Mouse (Mus musculus) gastrocnemius, postnatal 14 days (tissue): ENCODE data around the gene Mllt10. TPM values are rescaled to one million over a fixed set of nuclear protein-coding genes. Genes with fewer than 3 reads are reported as not detected.

Experiments
- DNase-seq: peaks from one replicate; pipeline ENCODE4 v3.0.0; 2021; ENCODE audit warnings: mixed read lengths
- intact Hi-C: fragments of 180-260 bp; cut with DNase I; formaldehyde crosslinking; loops from one replicate; pipeline ENCODE4 v1.15.1; 2025; ENCODE audit warnings: low total_unique reads
- long read RNA-seq, 2 experiments: library from polyadenylated mRNA; stranded (forward); transcript quantifications; one replicate each; pipeline ENCODE4 v2.0.0; 2021
- total RNA-seq, 2 experiments: library from RNA; stranded (reverse); gene quantifications; 2 replicates each; pipeline ENCODE4 v1.2.3; 2021

The Mllt10 gene
- total RNA-seq = 10 to 100 TPM; 19.0 to 20.5 TPM
- long read RNA-seq, experiment 1, partial matches to known transcripts = 4 of 10 reads
- long read RNA-seq, experiment 1, other reads (novel, unspliced or antisense) = 6 of 10 reads
- long read RNA-seq, experiment 2, partial matches to known transcripts = 0 of 7 reads
- long read RNA-seq, experiment 2, other reads (novel, unspliced or antisense) = 6 of 7 reads

- intact Hi-C loops = no loop called here
- no peak for DNase-seq
These were observed at the start of gene Mllt10 for GRCm38 (mm10) chr2:18055016-18055928. Mllt10 (plus strand) TSS chr2:18055237.

DNA sequence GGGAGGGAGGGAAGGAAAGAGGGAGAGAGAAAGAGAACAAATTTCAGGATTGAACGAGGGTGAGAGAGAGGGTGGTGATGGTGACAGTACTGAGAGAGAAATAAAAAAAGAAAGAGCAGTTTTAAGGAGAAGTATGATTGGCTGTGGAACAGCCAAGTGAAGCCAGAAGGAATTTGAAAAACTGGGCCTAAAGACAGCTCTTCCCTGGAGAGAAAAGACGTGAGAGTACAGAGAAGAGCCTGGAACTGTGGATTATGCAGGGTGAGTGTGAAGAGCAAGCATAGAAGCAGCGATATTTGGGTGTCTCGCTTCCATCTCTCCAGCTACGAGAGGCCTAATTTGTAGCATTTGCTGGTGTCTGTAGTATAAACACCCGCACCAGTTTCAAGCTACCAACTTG is 43.8 kb upstream of the Mllt10 start:
- DNase-seq = no peak
- intact Hi-C loops = no loop called here

GRCm38 (mm10) chr2:18012866-18013265 is 42.2 kb upstream of the Mllt10 start:
- no peak for DNase-seq
- intact Hi-C loops = no loop called here

DNA sequence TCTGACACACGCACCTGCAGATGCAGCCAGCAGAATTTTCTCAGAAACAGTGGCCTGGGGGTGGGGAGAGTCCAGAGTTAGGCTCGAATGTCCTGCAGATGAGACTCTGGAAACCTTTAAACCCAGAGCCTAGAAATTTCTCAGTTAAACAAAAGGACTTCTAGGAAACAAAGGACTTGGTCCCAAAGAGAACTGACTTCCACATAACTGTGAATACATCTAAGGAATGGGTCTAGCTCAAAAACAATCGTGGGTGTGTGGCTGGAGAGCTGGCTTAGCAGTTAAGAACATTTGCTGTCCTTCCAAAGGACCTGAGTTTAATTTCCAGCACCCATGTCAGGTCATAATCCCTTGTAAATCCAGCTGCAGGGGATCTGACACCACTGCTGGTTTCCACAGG is 39.5 kb upstream of the Mllt10 start:
- DNase-seq = no peak
- intact Hi-C loops = no loop called here

- DNase-seq = no peak
- intact Hi-C loops = no loop called here
These were observed 38.4 kb upstream of the Mllt10 start for GRCm38 (mm10) chr2:18016639-18017038.

- no peak for DNase-seq
- intact Hi-C loops = no loop called here
These were observed 37.7 kb upstream of the Mllt10 start for GRCm38 (mm10) chr2:18017321-18017720.

- intact Hi-C loops = no loop called here
- DNase-seq = no peak
These were observed 35.9 kb upstream of the Mllt10 start for GRCm38 (mm10) chr2:18019122-18019521.

DNA sequence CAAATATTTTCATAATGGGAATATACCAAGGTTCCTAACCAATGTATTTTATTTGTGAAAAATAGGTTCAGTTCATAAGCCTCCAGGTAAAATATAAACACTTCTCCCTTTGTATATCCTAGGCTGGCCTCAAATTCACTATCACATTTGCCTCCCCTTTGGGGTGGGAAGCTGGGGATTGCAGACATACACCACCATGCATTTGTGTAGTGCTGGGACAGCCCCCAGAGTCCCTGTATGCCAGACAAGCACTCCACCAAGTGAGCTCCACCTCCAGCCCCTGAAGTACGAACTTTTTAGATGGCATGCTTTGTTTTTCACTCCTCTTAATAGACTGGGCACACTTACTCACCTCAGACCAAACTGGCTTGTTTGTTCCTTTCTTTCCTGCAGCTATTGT is 32.2 kb upstream of the Mllt10 start:
- no peak for DNase-seq
- intact Hi-C loops = loop anchor here (10.0 kb wide), 1 partner anchor 182 kb away; no protein-coding TSS in a partner anchor

- DNase-seq = no peak
- intact Hi-C loops = loop anchor here (10.0 kb wide), 1 partner anchor 180 kb away; no protein-coding TSS in a partner anchor
These were observed 29.9 kb upstream of the Mllt10 start for GRCm38 (mm10) chr2:18025116-18025515.

DNA sequence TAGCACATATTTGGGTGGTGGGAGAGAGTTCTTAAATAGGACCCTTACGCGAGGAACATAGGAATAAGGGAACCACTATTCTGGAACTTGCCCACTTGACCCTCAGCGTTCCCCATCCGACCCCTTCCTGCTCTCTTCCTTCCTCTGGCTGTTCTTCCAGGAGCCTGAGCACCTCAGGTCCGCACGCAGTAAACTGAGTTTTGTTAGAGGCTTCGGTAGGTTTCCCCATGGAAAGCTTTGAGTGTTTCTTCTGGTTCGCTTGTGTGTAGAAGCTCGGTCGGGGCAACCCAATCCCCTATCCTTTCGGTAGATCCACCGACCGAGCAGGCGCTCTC is 29.3 kb upstream of the Mllt10 start:
- intact Hi-C loops = loop anchor here (10.0 kb wide), 1 partner anchor 179 kb away; no protein-coding TSS in a partner anchor
- no peak for DNase-seq

DNA sequence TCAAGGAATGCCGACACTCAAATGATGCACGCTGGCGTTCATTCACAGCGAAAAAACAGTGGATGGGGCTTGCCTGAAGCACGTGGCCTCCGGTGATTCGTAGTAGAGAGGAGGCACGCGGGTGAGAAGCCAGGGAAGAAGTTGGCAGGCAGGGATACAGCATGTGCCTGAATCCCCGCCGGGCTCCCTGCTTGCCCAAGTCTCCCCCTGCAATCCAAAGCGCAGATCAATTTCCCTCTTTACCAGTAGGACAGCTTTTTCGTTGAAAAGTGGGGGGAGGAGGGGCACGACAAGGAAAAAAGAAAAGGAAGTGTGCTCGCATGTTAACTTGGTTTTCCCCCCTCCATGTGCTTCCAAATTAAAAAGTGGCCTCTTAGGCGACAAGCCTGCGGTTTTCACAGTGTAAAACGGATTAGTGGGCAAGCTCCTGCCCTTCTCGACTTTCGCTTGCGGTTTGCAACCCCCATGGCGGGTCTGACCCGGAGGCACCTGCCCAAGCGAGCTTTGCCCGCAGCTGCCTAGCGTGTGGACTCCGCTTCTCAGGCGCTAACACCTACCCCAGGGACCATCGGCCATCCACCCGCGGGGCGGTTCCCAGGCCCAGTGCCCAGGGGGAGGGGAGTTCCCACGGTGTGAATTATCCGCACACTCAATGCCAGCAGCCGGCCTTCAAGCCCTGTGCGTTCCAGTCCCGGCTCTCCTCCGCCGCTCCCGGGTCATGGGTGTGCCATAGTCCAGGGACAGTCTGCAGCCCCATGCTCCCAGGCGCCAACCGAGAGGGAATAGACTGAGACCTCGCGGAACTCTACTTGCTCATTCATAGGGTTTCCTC is 28.7 kb upstream of the Mllt10 start:
- peak; percentile 72 for DNase-seq
- intact Hi-C loops = loop anchor here (10.0 kb wide), 1 partner anchor 178 kb away; no protein-coding TSS in a partner anchor

- DNase-seq = peak; percentile 93
- intact Hi-C loops = loop anchor here (10.0 kb wide), 1 partner anchor 177 kb away; no protein-coding TSS in a partner anchor
These were observed 27.4 kb upstream of the Mllt10 start for GRCm38 (mm10) chr2:18027448-18028139.

GRCm38 (mm10) chr2:18028140-18029021 is 26.7 kb upstream of the Mllt10 start:
- DNase-seq = peak; percentile 90
- intact Hi-C loops = loop anchor here (10.0 kb wide), 1 partner anchor 176 kb away; no protein-coding TSS in a partner anchor

- no peak for DNase-seq
- intact Hi-C loops = loop anchor here (10.0 kb wide), 1 partner anchor 175 kb away; no protein-coding TSS in a partner anchor
These were observed 25.4 kb upstream of the Mllt10 start for GRCm38 (mm10) chr2:18029656-18030055.

DNA sequence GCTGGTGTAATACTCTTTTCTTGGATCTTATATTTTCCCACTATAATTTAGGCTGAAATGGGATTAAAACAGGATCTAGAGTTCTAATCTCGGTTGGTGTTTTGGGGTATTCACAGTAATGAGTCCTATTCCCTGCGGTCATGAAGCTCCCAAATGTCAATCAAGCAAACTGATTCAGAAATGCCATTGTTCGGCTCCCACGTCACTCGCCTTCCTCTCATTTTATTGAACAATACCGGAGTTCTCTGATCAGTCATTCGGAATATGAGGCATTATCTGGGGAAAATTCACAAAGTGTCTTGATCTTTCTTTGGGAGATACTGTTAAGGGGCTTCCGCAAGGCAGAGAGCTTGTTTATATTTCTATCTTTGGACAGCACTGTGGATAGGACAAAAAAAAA is 24.5 kb upstream of the Mllt10 start:
- no peak for DNase-seq
- intact Hi-C loops = no loop called here

GRCm38 (mm10) chr2:18031271-18031821 is 23.7 kb upstream of the Mllt10 start:
- DNase-seq = no peak
- intact Hi-C loops = no loop called here

DNA sequence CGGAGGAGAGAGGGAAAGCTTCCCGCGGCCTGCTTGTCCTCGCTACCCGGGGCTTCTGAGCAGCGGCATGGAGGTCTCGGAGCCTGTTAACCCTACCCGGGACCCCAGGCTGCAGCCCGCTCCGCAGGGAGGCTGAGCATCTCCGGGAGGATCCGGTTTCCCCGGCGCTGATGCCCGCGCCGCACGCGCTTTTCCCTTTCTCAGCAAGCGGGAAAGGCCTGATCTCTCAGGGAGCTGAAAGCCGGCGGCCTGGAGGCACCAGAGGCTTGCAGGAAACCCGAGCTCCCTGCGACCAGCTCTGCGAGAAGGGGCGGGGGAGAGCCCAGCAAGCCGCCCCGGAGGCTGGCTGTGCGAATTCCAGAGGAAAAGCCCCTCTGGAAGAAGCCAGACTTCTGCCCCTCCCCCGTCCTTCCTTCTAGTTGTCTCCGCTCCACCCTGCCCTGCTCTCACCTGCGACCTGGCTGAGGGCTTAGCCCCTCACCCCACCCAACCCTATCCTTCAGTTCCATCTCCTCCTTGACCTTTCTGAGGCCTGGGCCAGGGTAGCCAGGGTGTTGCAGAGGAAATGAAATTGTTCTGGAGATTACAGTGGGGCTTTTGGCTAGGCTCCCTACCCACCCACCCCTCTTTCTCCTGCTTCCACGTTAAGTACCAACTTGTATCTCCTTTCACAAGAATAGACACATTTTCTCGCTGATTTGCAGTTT is 23.1 kb upstream of the Mllt10 start:
- intact Hi-C loops = no loop called here
- DNase-seq = peak; percentile 53
